Mouse (Mus musculus): ENCODE results near the gene Anapc13.

DNA sequence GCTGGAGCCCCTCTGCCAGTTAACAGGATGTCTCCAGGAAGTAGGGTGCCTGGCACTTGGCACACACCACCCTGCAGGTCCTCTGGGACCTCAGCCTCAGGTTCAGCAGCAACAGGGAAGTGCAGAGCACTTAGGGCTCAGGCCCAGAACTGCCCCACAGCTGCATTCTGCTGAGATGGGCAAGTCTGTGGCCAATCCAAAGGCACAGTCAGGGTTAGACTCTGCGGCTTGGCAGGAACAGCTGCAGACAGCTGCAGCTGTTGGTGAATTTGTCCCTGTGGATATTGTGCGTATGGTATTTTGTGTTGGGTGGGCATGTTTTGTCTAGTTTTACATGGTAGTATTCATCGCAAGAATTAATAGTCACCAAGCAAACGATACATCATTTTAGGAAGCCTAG is 6.1 kb downstream of the Anapc13 start:
- no peak for TF ChIP-seq GATA1 (IDR thresholded peaks at IDR 0.05; ENCODE audit: borderline replicate concordance, low read length)
- TF ChIP-seq FLI1 (IDR thresholded peaks at IDR 0.05; ENCODE audit: low read length) = no peak
